Mouse (Mus musculus) T-helper 17 cell (primary cell): ENCODE measurements around the gene Prmt1.

Experiments
- in situ Hi-C, 2 experiments: fragments of 300-600 bp; cut with MboI, MseI; formaldehyde crosslinking; loops; 1 replicate in 1 of 2; 2 replicates in 1 of 2; pipeline ENCODE4 v1.15.1; 2025; ENCODE audit warnings: high pct_unique_total_duplicates in 2 of 2

Prmt1 gene

DNA sequence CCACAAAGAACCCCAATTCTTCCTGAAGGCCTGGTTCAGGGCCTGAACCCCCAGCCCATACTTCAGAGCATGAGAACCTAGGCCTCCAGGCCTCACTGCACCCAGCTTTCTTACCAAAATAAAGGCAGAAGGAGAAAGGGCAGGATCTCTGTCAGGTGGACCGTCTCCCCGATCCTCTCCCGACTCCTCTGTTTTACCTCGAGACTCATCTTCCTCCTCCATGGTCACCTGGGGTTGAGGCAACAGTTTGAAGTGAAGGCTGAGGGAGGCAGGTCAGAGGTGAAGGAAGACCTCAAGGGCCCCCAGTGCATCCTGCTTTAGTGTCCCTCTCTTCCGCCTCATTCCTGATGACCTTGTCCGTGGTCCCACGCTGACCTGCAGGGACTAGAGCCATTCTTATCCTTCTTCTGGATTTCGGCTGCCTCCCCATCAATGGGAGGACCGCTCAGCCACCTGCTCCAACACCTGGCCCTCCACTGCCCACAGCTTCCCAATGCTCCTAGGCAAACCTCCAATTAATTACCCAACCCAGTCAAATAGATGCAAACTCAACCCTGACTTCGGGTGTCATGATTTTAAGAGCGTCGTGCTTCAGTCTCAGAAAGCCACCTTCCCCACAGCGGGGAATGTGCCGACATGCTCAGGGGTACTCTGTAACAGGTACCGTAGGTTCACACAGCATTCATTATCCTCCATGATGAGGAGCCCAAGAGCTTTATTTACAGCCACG is 27.2 kb upstream of the Prmt1 start:
- in situ Hi-C loops: loop anchor here (25.0 kb wide), 1 partner anchor 1824 kb away; the partner anchor contains the start of gene Ldha (in 2 of the 2)

DNA sequence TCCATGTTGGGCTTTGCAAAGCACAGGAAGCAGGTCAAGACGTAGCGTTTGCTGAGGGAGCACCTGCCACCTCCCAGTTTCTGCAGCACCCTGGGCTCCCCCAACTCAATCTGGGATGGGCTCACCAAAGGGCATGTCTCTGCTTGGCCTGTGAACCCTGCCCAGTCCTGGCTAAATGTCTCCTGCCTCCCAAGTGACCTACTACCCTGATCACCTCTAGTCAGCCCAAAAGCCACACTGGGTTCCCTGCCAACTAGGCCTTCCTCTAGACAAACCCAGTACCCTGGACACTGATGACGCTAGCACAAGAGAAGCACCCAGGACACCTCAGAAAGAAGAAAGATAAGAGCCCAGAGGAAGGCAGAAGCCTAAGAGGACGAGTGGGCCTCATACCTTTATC is 26.5 kb upstream of the Prmt1 start:
- in situ Hi-C loops: loop anchor here (25.0 kb wide), 1 partner anchor 1824 kb away; the partner anchor contains the start of gene Ldha (in 2 of the 2)

DNA sequence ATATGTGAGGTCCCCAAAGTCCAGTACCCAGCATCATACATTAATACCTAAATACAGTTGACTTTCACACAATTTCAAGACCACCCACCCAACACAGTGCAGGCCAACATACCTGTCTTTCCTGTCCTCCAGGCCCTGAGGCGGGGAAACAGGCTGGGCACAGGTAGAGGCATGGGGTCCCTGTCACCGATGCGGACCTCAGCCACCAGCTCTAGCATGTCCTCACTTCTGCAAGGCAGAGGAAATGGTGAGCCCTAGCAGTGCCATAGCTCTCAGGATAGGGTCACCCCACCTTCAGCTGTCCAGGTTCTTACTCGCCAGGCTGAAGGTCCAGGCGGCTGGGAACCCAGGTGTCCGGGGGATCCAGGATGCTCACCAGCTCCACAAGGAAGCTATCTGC is 25.6 kb upstream of the Prmt1 start:
- in situ Hi-C loops: loop anchor here (25.0 kb wide), 1 partner anchor 1825 kb away; the partner anchor contains the start of gene Ldha (in 2 of the 2)

DNA sequence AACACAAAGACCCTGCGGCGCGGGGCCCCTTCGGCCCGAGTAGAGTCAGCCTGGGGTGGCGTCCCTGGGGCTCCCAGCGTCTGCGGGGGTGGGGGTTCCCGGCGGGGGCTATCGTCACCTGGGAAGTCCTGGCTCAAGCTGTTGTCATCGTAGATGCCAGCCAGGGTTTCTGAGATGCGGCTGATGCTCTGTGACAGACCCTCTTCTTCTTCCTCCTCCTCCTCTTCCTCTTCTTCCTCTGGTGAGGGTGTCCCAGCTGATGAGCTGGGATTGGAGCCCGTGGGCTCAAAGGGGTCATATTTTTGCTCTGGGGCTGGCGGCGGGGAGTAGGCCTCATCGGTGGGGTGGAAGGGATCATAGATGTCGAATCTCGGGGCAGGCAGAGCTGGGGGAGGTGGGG is 22.0 kb upstream of the Prmt1 start:
- in situ Hi-C loops: loop anchor here (25.0 kb wide), 1 partner anchor 1829 kb away; the partner anchor contains the start of gene Ldha (in 2 of the 2)

DNA sequence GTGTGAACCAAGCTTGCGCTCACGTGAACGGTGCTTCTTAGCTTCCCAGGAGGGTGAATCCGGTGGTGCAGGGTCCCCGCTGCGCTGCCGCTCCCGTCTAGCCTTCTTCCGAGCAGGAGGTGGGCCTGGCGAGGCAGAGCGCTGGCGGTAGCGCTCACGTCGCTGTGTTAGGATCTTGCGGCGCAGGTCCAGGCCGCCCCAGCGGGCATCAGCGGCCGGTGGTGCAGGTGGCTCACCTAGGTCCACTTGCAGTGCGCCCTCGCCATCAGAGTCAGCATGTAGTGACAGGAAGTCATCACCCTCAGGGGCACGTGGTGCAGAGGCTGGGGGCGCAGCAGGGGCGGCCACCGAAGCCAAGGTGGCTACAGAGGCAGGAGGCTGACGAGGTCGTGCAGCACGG is 21.5 kb upstream of the Prmt1 start:
- in situ Hi-C loops: loop anchor here (25.0 kb wide), 1 partner anchor 1829 kb away; the partner anchor contains the start of gene Ldha (in 2 of the 2)

DNA sequence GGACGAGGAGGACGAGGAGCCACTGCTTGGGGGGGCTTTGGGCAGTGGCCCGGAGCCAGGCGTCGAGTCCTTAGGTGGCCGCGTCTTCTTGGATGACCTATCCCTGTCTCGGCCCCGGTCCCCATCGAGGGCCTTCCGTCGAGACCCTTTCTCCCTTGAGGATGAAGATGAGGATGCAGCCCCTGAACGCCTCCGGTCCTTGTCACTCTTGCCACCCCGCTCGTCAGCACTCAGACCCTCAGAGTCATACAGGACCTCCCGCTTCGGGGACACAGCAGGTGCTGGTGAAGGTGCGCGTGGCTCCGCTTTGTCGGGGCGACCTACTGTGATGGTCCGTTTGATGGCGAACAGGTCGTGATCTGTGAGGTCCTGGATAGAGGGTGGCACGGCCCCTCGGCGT is 20.8 kb upstream of the Prmt1 start:
- in situ Hi-C loops: loop anchor here (25.0 kb wide), 1 partner anchor 1830 kb away; the partner anchor contains the start of gene Ldha (in 2 of the 2)

DNA sequence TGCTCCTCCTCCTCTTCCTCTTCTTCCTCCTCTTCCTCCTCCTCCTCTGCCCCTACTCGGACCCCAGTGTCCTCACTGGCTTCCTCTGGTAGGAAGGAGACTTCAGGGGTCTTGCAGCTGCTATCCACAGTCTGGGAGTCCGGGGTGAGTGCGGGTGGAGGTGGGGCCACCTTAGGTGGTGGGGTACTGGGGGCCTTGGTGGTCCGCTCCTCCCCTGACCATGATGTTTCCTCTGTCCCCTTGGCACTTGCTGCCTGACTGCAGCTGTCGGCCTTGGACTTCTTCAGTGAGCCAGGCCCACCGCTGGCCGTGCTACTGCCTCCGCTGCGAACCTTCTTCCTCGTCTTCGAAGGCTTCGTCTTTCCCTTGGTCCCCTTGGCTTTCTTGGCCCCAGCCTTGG is 20.1 kb upstream of the Prmt1 start:
- in situ Hi-C loops: loop anchor here (25.0 kb wide), 1 partner anchor 1831 kb away; the partner anchor contains the start of gene Ldha (in 2 of the 2)

DNA sequence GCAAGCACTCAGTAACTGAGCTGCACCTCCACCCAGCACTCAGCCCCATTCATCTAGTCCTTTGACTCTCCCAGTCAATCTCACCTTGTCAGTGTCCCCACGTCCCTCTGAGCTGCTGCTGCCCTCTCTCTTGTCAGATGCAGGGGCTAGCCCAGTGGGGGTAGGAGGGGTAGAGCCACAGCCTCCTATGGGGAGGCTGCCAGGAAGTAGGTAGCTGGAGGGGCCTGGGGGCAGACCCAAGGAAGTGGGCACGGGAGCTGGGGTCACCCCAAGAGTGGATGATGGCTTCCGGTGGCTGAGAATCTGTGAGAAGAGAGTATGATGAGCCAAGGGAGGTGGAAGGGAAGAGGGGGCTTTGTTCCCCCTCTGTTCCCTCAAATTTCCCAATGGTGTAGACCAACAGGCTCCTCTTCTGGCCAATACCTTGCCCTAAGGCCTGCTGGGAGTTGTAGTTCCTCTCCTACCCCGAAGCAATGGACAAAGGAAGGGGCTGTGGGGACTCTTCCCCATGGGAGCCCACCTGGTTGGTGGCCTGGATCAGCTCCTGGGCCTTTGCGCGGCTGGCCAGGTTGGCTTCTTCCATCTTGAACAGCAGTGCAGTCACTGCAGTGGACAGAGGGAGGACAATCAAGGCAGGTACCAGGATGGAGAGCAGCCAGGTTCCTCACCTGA is 19.1 kb upstream of the Prmt1 start:
- in situ Hi-C loops: loop anchor here (25.0 kb wide), 1 partner anchor 1832 kb away; the partner anchor contains the start of gene Ldha (in 2 of the 2)

DNA sequence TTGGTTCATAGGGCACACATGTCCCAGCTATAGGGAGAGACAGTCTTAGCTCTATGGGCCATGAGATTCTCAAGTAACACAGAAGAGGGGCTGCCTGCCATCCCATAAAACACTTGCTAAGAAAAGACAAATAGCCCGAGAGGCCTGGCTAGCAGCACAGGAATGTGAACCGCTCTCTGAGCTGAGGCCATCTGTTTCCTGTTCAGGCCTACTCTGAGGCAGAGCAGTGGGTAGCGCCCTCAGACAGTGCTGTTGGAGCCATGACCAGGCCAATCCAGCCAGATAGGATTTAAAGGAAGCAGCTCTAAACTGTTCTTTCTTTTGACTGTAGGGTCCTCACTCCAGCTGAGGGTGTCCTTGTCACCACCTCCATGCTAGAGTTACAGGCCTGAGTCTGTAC is 18.2 kb upstream of the Prmt1 start:
- in situ Hi-C loops: loop anchor here (25.0 kb wide), 1 partner anchor 1833 kb away; the partner anchor contains the start of gene Ldha (in 2 of the 2)

DNA sequence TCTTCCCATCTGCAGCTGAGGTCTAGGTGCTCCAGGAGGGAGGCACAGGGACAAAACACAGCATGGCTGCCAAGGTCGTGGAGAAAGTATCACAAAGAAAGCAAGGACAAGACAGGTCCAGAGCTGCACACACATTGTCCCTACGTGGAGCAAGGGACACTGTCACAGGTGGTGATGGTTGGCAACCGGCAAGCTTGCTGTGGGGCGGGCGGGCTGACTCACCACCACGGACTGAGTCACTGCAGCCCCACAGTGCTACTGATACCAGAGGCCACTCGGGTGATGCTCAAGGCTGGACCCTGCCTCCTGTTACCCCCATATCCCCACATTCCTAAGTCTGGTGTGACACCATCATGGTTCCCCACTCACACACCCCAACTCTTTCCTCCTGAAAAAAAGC is 16.1 kb upstream of the Prmt1 start:
- in situ Hi-C loops: loop anchor here (25.0 kb wide), 1 partner anchor 1835 kb away; the partner anchor contains the start of gene Ldha (in 2 of the 2)

DNA sequence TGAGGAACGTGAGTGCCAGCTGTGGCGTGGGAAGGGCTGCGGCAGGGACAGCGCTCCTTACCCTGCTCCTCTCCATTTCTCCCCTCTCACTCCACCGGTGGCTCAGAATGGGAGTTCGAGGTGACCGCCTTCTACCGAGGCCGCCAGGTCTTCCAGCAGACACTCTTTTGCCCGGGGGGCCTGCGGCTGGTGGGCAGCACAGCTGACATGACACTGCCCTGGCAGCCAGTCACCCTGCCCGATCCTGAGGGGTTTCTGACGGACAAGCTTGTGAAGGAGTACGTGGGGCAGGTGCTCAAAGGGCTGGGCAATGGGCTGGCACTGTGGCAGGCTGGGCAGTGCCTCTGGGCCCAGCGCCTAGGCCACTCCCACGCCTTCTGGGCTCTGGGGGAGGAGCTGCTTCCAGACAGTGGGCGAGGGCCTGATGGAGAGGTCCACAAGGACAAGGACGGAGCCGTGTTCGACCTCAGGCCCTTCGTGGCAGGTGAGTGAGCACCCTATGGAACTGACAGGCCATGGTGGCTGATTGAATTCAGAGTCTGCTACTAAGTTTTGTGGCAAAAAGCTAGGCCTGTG is 14.3 kb upstream of the Prmt1 start:
- in situ Hi-C loops: loop anchor here (25.0 kb wide), 1 partner anchor 1837 kb away; the partner anchor contains the start of gene Ldha (in 2 of the 2)

DNA sequence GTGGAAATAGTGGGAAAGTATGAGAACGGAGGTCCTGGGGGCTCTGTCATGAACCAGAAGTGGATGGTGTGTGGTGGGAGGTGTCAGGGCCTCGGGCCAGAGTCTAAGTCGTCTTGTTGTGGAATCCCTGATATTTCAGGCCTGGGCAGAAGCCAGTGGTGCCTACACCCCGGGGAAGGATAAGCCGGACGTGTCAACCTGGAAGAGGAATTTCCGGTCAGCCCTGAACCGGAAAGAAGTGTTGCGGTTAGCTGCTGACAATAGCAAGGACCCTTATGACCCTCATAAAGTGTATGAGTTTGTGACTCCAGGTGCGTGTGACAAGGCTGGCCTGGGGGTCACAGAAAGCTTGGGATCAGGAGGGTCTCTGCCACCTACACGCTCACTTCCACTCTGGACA is 13.4 kb upstream of the Prmt1 start:
- in situ Hi-C loops: loop anchor here (25.0 kb wide), 1 partner anchor 1838 kb away; the partner anchor contains the start of gene Ldha (in 2 of the 2)

DNA sequence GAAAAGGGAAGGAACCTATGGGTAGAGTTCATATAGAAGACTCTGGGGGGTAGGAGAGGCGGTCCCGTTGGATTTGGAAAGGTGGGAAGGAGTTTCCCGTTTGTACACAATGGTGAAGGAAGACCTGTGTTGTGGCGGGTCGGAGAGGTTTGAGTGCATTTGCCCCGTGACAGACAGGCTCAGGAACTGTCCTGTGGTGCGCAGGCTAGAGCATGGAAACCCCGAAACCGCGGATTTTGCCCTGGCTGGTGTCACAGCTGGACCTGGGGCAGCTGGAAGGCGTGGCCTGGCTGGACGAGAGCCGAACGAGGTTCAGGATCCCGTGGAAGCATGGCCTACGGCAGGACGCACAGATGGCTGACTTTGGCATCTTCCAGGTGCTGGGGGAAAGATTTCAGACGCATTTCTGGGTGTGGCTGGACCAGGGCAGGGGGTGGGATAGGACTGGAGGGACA is 12.2 kb upstream of the Prmt1 start, which contains the start of gene Bcl2l12:
TSS of gene Bcl2l12 (minus strand) at position 212 of the 455 bp plus-strand sequence.
- in situ Hi-C loops: no loop called here

DNA sequence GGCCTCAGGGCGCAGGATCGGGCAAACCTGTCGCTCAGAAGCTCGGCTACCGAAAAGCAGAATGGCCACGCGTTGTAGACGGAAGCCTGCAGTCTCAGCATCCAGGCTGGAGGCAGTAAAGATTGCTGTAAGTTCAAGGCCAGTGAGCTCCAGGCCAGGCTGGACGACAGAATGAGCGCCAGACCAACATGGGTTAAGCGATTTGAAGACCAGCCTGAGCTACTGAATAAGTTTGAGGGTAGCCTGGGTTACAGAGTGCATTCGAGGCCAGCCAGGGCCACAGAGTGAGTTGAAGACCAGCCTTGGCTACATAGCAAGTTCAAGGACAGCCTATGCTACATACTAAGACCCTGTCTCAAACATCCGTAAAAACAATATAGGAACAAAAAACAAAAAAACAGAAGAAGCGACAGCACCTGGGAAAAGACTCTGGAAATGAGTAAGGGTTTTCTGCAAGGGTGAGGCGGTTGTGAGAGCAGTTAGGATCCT is 11.6 kb upstream of the Prmt1 start:
- in situ Hi-C loops: no loop called here

DNA sequence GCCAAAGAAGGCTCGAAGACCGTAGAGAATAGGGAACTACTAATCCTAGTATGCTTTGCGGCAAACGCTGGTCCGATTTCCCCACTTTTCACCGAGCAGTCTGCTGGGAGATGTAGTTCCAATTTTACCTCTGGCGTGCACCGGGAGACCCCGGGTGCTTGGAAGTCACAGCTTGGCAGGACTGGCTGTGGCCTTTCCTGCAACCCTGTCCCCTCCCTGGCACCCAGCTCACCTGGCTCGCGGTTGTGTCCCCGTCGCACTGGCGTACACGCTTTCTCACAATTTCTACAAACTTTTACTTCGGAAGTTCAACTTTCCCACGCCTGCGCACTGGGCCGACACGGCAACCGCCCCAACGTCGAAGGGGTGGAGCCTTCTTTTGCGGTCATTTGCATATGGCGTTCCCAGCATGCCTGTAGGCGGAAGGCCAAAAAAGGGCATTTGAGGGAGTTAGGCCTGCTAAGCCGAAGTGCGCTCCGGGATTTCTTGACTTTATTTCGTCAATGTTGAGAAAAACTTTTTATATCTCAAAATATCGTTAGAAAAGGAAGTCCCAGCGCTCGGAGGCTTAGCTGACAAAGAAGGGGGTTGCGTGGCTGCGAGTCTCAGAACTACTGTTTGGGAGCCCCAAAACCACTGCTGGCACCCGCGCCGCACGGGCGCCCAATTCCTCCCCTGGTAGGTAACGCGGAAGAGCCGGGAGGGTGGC is 11.0 kb upstream of the Prmt1 start, which contains the start of gene Irf3:
TSS of gene Irf3 (plus strand) at position 418 of the 709 bp plus-strand sequence.
- in situ Hi-C loops: no loop called here

DNA sequence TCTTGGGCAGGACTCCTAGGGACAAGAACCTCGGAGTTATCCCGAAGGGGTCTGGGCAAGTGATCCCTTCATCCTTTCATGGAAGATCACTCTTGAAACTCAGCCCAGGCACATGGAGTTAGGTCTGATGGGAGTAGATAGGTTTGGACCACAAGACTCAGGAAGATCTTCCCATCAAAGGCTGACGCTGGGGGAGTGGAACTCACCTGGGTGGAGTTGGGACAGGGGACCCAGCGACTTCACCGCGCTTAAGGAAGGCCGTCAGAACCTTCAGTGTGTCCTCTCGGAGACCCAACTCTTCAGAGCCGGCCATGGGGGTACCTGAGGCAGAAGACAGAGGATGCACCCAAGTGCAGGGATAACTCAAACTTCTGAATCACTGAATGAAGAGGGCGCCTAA is 10.3 kb upstream of the Prmt1 start:
- in situ Hi-C loops: no loop called here

DNA sequence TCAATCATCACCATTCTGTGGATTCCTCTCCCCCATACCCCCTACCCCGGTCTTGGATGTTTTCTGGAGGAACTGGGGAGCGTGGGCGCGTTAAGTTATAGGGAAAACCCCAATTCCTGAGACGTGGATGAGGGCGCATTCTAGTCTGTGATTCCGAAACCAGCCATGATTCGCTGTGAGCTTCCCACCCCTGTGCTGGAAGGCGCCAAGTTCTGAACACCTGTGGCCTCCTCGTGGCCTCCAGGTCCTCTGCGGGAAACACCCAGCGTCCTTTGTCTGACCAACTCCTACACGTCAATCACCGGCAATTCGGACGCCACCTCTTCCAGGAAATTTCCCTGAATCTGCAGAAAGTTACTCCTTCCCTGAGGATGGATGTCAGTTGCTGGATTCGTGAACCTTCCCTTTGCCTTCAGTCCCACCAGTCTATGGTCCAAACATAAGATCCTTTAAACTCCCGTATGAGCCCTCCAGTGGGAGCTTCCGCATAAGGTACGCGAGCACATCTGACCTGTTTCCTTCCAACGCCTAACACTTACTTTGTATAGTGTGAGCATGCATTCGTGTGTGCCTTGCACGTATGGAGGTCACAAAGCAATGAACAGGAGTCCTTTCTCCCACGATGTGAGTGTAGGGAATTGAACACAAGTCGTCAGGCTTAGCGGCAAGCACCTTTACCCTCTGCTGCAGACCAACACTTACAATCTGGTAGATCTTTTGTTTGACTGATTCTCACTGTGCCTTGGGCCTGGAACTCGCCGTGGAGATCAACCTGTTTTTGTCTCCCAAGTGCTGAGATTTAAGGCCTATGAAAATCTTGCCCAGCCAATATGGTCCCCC is 731 bp upstream of the Prmt1 start:
- in situ Hi-C loops: no loop called here

DNA sequence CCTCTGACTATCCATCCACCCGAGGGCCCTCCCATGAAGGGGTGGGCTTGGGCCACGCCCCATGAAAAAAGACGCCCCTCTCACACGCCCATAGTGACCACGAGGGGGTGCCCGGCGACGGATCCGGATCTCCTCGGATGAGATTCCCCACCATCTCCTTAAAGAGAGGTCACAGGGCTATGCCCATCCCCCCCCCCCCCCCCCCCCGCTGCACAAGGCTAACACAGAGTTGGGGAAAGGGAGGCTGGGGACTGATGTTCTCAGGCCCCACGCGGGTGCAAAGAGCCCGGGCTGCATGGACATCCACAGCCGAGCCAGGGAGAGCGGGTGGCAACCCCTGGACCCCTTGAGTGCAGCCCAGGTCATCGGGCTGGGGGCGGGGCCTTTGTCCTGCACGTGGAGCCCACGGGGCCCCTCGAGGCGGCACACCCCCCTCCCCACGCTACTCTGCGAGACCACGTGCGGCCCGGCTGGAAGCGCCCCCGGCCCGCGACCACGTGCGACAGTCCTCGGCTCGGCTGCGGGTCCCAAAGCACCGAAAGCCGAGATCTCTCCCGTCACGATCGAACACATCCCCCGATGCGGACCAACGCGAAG is 675 bp downstream of the Prmt1 start:
- in situ Hi-C loops: no loop called here

DNA sequence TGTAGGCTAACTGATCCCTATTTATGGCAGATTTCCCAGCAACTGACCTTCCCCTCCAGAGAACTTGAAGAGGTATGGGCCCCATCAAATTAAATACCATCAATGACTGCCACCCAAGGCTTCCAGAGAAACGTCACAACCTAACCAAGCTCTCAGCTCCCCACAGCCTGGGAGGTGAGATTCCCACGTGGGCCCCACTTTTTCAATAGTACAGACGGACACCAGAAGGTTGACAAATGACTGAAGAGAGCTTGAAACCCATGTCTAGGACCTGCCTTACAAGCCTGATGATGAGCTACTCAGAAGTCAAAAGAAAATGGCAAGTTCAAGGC is 1.6 kb downstream of the Prmt1 start:
- in situ Hi-C loops: no loop called here
